Mouse (Mus musculus) spleen, adult 12 weeks (tissue): ENCODE measurements around the gene Akap14.
"Not testable (repeated sequence)": the region's sequence is repeated elsewhere in the genome, so short reads cannot be mapped to it uniquely, and the experiment has no call there.

Source experiments
- DNase-seq: peaks from one replicate; pipeline ENCODE4 v3.0.0; 2022; ENCODE audit warnings: low spot score

The Akap14 gene

DNA sequence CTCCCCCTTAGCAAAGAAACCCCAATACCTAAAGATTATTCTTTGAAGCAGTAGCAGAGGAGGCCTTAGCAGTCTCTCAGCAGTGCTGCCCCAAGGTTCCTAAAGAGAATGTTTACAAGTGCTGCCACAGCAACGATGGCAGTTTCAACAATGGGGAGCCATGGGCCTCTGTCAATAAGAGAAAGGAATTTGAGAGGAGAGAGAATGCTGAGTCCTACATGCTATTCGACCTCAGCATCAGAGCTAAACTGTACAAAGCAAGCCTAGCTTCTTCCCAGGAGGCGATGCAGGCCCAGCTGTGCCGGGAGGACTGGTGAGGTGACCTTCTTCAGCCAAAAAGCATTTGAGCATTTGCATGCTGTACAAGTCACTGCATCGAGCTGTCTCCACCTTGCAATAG is at the start of gene Akap14:
TSS of gene Akap14 (minus strand) at position 101 of the 400 bp plus-strand sequence.
- DNase-seq: no peak

DNA sequence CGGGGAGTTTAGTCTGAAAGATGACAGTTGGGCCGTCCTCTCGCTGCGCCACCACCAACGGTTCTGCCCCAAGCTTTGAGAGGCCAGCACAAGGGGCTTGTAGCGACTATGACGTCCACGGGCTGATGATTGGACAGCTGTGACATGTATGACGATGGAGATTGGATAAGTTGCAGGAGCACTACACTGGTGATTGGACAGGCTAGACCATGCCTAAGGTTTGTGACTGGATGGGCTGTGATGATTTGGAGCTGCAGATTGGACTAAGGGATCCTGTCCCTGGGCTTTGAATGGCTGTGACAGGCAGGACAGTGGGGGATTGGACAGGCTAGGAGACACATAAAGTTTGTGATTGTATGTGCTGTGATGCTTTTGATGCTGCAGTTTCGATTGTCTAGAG is 42.3 kb upstream of the Akap14 start, which contains the start of gene Gm9:
TSS of gene Gm9 (minus strand) at position 101 of the 400 bp plus-strand sequence.
- no peak for DNase-seq

DNA sequence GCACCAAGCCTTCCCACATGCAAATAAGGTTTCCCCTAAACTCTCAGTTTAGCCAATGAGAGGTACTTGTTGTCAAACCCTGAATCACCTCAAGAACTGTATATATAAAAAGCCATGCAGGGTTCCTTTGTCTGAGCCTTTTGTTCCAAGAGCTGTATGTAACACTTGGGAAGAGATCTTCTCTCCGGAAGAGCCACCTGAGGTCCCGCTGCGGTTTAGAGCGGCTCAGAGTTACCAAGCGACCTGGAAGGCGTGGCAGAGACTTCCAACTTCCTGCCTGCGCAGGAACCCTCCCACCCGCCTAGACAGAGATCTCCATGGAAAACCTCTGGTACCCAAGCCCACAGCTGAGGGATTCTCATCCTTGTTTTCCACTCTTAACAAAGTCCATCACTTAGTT is 30.0 kb upstream of the Akap14 start:
- no peak for DNase-seq

DNA sequence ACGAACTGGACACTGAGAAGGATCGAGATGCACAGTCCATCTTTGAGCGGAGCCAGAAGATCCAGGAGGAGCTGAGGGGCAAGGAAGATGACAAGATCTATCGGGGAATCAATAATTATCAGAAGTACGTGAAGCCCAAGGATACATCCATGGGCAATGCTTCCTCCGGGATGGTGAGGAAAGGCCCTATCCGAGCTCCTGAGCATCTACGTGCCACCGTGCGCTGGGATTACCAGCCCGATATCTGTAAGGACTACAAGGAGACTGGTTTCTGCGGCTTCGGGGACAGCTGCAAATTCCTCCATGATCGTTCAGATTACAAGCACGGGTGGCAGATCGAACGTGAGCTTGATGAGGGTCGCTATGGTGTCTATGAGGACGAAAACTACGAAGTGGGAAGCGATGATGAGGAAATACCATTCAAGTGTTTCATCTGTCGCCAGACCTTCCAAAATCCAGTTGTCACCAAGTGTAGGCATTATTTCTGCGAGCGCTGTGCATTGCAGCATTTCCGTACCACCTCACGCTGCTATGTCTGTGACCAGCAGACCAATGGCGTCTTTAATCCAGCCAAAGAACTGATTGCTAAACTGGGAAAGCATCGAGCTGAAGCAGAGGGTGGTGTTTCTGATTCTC is 23.2 kb upstream of the Akap14 start:
- no peak for DNase-seq

DNA sequence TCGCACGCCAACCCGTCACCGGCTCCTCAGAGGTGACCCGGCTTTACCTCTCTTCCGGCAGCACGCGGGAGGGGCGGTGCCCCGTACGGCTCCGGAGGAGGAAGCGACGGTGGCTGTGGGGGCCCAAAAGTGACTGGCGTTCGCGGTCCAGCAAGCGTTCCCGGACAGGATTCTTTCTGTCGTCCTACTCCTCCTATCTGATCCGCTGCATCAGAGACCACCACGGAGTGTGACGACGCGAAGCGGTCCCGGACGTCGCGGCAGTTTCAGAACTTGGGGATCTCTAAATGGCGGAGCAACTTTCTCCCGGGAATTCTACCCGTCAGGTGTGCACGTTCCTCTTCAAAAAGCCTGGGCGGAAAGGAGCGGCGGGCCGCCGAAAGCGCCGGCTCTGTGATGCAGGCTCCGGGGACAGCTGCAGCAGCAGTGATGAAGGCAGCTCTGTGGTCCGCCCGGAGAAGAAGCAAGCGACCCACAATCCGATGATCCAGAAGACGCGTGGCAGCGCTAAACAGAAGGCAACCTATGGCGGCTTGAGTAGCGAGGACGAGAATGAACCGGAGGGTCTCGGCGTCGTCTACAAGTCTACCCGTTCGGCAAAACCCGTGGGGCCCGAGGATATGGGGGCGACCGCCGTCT is 22.6 kb upstream of the Akap14 start, which contains the start of the genes Ndufa1 and Rnf113a1:
TSS of gene Ndufa1 (minus strand) at position 59 of the 639 bp plus-strand sequence.
TSS of gene Rnf113a1 (plus strand) at position 141 of the 639 bp plus-strand sequence.
- peak; percentile 65 for DNase-seq

DNA sequence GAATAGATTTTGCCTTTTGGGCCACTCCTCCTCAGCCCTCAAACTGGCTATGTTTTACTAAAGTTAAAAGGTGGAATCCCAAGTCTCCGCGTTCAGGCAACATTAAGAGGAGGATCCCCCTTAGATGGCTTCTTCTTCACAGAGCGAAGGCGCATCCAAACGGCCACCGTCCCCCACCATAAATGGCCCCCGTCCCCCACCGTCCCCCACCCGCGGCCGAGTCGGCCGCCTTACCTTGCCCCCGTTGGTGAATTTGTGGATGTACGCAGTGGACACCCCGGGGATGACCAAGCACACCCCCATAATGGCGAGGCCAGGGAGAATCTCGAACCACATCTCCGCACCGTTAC is 22.1 kb upstream of the Akap14 start:
- no peak for DNase-seq

DNA sequence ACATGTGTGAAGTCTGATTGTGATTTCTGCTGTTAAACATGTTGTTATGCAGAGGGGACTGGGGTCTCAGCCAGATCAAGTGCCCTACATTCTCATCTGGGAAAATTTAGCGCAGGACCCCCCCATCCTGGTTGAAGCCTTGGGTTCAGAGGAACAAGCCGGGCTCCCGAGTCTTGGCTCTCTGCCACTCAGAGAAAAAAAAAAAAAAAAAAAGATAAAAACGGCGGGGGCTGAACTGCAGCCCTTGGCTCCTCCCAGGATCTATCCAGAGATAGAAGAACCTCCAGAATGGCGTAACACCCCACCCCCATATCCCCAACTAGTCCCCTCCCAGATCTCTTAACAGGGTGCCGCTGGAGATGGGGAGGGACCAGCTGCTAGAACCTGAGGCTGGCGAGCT is 15.8 kb upstream of the Akap14 start:
- DNase-seq: not testable (repeated sequence)

DNA sequence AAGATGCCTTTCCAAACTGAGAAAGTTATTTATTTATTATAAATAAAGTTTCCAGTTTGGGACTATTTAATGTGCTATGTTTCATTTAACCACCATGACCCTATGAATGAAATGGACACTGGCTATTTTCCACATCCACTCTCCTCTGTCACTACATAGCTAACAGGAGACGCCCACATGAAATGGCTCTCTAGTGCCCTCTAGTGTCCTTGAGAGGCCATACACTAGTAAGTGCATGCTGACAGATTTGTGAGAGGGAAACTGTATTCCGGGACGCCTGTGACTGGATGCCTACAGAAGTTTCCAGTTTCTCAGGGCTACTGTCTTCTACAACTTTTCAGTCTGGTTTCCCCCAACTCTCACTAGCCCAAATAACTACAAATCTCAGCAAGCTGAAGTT is 1.6 kb downstream of the Akap14 start:
- peak; percentile 14 for DNase-seq

DNA sequence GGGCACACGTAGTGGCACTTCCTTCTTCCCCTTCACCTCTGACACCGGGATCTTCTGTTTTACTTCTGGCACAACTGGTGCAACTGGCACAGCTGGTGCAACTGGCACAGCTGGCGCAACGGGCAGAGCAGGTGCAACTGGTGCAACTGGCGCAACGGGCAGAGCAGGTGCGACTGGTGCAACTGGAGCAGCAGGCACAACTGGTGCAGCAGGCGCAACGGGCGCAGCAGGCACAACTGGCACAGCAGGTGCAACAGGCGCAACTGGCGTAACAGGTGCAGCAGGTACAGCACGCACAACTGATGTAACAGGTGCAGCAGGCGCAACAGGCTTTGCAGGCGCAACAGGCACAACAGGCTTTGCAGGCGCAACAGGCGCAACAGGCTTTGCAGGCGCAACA is 5.5 kb downstream of the Akap14 start:
- no peak for DNase-seq

DNA sequence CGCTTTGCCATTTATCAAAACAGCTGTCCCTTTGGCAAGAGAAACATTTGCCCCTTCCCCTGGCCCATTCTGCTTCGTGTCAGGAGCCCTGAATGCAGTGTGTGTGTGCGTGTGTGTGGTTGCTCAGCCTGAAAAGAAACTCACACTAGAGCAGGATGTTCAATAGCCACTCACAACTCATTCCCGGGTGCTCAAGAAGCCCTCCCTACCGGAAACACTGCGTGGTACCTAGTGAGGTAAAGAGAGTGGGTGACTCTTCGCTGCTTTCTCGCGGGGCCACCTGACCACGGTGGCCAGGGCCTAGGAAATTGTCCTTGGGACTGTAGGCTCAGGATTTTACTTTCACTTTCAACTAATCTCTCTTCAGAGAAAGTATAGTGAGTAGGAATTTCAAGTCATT is 7.5 kb downstream of the Akap14 start:
- no peak for DNase-seq

DNA sequence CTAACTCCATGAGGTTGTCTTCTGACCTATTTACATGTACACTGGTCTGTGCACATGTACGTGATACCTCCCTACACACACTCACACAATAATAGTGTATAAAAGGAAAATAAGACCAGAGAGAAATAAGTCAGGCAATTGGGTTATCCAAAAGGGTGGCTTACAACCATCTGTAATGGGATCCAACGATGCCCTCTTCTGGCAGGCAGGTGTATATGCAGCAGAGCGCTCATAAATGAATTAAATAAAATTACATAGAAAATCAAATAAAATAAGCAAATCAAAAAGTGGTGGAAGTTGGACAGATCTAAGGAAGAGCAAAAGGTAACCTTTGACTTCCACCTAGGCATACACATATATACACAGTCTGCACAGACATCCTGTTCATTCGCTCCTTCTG is 10.8 kb downstream of the Akap14 start:
- no peak for DNase-seq

DNA sequence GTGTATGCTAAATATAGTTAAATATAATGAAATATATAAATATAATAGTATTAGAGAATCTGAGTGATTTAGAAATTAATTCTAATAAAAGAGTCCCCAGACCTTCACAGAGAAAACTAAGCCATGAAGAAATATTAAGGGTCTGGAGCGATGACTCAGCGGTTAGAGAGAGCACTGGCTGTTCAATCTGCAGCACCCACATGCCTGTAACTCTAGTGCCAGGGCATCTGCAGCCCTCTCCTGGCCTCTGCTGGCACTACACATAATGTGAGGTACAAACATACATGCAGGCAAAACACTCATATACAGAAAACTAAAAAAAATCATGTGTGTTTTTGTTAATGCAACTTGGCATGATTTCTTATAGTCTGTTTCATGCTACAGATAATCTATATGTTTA is 23.7 kb downstream of the Akap14 start:
- DNase-seq: no peak

DNA sequence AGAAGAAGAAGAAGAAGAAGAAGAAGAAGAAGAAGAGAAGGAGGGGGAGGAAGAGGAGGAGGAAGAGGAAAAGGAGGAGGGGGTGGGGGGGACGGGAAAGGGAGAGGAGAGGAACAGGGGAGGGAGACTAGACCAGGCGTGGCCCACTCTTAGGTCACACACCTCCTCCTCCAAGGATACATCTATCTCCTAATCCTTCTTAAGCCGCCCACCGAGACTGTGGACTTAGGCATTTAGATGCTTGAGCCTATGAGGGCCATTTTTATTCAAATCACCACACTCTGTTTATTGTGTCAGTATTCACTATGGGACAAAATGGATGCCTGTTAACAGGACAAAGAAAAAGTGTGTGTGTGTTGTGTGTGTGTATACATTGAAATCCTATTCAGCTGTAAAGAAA is 24.1 kb downstream of the Akap14 start:
- not testable (repeated sequence) for DNase-seq

DNA sequence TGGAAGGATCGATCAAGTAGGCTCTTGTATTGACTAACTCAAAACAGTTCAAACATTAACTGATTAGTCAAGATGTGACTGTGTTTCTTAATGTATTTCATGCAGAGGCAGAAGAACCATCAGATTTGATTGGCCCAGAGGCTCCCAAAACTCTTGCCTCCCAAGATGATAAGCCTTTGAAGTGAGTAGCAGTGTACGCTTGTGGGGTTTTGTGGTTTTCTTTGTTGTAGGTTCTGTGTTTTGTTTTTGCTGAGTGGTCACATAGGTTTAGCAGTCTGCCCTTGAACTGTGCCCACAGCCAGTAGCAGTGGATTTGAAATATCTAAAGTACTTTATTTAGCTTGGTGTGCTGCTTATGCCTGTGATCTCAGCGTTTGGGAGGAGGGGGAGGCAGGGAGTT is 26.9 kb downstream of the Akap14 start:
- no peak for DNase-seq

DNA sequence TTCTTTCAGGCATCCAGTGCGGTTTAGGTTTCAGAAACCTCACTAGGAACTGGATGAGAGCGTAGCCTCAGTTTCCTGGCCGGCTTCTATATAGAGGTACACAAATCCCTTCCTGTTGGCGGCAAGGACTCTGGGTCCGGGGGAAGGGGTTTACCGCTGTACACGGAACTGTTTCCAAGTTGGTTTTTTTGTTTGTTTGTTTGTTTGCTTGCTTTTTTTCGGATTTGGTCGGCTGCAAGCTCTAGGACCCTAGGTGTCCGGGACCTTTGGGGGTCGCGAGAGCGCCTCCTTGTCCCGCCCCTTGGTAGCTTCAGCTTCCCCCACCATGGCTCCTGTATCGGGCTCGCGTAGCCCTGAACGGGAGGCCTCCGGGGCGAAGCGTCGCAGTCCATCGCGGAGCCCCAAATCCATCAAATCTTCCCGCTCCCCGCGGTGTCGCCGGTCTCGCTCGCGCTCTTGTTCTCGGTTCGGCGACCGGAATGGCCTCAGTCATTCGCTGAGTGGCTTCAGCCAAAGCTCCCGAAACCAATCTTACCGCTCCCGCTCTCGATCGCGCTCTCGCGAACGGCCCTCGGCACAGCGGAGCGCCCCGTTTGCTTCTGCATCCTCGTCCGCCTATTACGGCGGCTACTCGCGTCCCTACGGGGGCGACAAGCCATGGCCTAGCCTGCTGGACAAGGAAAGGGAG is 41.8 kb downstream of the Akap14 start, which contains the start of gene Nkap:
TSS of gene Nkap (plus strand) at position 125 of the 688 bp plus-strand sequence.
- peak; percentile 51 for DNase-seq

DNA sequence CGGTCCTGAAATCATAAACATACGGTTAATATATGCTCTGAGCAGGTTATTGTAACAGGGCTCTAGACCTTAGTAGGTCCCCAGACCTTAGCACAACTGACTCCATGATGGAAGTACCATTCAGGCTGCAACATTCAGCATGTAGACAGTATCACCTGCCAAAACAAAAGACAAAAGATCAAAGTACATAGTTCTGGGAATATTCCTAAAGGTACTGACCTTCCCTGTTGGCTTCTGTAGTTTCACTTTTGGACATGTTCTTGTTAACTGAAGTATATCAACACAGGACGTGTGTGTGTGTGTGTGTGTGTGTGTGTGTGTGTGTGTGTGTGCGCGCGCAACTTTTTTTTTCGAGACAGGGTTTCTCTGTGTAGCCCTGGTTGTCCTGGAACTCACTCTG is 43.1 kb downstream of the Akap14 start:
- no peak for DNase-seq

DNA sequence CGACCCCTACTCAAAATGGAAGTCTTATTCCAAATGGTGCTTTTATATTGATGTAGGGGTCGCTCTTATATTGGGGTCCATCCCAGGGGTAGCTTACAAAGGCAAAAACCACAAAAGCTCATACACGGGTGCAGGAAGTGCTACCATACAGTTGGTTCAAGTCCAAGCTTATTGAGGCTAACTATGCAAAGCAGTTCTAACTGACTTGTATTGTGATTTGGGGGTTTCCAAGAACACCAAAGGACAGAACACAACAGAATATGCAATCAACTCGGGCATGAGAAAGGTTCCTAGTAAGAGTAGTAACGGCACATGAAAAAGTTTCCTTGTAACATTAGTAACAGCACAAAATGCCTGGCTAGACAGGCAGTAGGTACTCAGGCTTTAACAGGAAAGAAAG is 48.4 kb downstream of the Akap14 start:
- DNase-seq: no peak

DNA sequence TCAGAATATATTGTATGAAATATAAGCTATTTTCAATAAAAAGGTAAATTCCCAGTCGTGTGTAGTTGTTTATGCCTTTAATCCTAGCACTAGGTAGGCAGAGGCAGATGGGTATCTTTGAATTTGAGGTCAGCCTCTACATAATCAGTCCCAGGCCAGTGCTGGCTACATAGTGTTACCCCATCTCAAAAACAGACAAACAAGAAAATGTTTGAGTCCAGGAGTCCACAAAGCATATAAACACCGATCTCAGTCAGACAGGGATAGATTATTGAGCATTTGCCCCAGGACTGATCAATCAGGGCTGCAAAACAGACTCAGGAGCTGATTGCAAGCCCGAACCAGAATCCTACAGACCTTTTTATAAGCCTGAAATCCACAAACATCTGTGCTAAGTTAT is 49.1 kb downstream of the Akap14 start:
- DNase-seq: no peak

DNA sequence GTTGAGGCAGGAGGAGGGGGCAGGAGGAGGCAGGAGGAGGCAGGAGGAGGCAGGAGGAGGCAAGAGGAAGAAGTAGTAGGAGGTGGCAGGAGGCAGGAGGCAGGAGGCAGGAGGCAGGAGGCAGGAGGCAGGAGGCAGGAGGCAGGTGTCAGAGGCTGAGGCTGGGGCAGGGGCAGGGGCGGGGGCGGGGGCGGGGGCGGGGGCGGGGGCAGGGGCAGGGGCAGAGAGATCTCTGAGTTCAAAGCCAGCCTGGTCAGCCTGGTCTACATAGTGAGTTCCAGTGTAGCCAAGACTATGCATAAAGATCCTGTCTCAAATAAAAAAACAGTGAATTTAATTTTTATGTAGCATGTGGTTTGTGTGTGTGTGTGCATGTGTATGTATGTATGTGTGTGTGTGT is 51.6 kb downstream of the Akap14 start:
- DNase-seq: no peak

DNA sequence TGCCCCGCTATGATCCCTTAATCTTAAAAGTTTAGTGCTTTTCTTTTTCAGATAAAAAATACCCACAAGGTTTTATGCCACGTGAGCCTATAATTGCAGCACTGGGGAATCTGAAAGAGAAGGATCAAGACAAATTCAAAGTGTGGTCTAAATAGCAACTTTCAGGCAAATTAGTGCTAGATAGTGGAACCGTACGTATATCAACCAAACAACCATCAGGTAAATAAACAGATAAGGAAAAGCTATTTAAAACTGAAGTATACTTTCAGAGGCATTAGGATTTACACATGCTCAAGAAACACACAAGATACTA is 57.8 kb downstream of the Akap14 start:
- DNase-seq: no peak

DNA sequence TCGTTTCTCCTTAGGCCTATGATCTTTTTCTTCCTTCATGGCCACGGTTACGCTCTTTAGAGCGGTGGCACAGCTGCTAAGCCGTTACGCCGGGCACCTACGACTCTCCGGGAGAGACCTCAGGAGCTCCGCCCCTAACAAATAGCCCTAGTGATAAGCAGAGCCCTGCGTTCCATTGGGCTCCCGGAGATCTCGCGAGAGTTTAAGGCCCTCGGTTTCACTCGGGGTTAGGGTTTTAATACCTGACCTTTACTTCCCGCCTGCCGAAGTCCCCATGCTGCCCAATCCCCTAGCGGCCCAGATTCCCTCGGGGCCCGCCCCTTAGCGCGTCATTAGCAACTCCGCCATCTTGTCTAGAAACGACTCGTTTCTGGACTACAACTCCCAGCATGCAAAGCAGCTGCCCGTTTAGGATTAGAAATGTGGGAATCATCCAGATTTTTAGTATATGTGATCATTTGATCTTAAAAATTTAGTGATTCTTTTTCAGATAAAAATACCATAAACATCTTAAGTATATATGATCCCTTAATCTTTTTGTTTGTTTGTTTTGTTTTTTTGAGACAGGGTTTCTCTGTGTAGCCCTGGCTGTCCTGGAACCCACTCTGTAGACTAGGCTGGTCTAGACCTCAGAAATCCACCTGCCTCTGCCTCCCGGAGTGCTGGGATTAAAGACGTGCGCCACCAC is 58.3 kb downstream of the Akap14 start, which contains the start of gene Upf3b:
TSS of gene Upf3b (minus strand) at position 130 of the 688 bp plus-strand sequence.
- peak; percentile 81 for DNase-seq

DNA sequence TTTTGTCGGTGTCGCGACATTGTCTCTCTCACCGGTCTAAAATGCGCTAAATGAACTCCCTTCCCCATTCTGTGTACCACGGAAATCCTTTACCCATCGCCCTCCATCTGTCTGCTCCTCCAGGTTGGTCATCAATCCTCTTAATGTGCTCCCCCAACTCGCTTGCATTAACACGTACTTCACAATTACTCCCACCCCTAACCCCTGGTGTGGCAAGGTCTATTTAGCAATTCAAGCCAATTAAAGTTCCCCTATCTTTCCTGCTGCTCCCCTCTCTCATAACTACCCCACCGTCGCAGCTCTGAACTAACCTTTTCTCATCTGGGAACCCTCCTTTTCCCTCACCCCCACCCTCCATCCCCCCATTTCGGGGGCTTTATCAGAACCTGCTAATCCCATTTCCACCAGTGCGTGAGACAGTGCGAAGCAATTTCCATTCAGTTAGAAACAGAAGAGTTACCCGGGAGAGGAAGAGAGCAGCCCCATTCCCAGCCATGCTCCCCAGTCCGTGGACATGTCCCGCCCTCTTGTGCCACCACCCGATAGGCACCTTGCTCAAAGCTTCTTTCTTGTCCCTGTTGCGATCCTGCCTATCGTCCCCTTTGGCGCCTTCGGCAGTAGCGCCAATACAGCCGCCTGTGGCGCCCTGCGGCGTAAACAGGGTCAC is 59.0 kb downstream of the Akap14 start:
- DNase-seq: no peak
